Mouse (Mus musculus) neural tube, embryonic 14.5 days (tissue): ENCODE results near the gene Rxfp2. TPM values are rescaled to one million over a fixed set of nuclear protein-coding genes. Genes with fewer than 3 reads are reported as not detected.

ENCODE experiments used
- ATAC-seq: fragments of 200-750 bp; cut with Nextera tagmentation; 2 replicates; pipeline ENCODE4 v1.8.0; 2017; ENCODE audit warnings: low read depth, mild to moderate bottlenecking, moderate TSS enrichment, moderate library complexity
- H3K27ac ChIP-seq: fragments of 300-500 bp; sonication (generic); 2 replicates; pipeline ENCODE4 v1.5.1; 2014; ENCODE audit warnings: low read depth, mild to moderate bottlenecking, control low read depth, low read length, moderate library complexity, mixed read lengths
- H3K27me3 ChIP-seq: fragments of 300-500 bp; sonication (generic); 2 replicates; pipeline ENCODE4 v1.6.1; 2014; ENCODE audit warnings: low read length; ENCODE audit not compliant: control insufficient read depth, insufficient read depth
- H3K36me3 ChIP-seq: fragments of 300-500 bp; sonication (generic); 2 replicates; pipeline ENCODE4 v1.6.1; 2014; ENCODE audit warnings: low read length, mixed read lengths; ENCODE audit not compliant: control insufficient read depth, insufficient read depth
- H3K4me1 ChIP-seq: fragments of 300-500 bp; sonication (generic); 2 replicates; pipeline ENCODE4 v1.6.1; 2014; ENCODE audit warnings: low read length; ENCODE audit not compliant: control insufficient read depth, insufficient read depth
- H3K4me2 ChIP-seq: fragments of 300-500 bp; sonication (generic); 2 replicates; pipeline ENCODE4 v1.6.1; 2014; ENCODE audit warnings: mild to moderate bottlenecking, low read depth, low read length, control low read depth
- H3K4me3 ChIP-seq: fragments of 300-500 bp; sonication (generic); 2 replicates; pipeline ENCODE4 v1.5.1; 2014; ENCODE audit warnings: low read depth, low read length, control low read depth, mixed read lengths
- H3K9ac ChIP-seq: fragments of 300-500 bp; sonication (generic); replicated peaks from 2 replicates; pipeline ENCODE4 v1.6.1; 2014; ENCODE audit warnings: low read depth, mild to moderate bottlenecking, control low read depth, low read length, mixed read lengths
- H3K9me3 ChIP-seq: fragments of 300-500 bp; sonication (generic); 2 replicates; pipeline ENCODE4 v1.6.1; 2016; ENCODE audit warnings: low read length; ENCODE audit not compliant: control insufficient read depth
- WGBS: fragments of 180-500 bp; shearing (Covaris S2); extraction: QIAGEN DNeasy Blood & Tissue Kit; methylation state at CpG from one replicate; pipeline ENCODE4 v1.1.7; 2014; 5-methylcytosine and 5-hydroxymethylcytosine counted together
- polyA plus RNA-seq: library from polyadenylated mRNA; unstranded; fragments of >200 nt; fragmentation: Nextera tagmentation; extraction: Ambion mirVana; gene quantifications from 2 replicates; pipeline ENCODE4 v1.2.1, GENCODE M21; 2014

The Rxfp2 gene
- polyA plus RNA-seq, 1 experiment from 2014 or later: 1.4 TPM

DNA sequence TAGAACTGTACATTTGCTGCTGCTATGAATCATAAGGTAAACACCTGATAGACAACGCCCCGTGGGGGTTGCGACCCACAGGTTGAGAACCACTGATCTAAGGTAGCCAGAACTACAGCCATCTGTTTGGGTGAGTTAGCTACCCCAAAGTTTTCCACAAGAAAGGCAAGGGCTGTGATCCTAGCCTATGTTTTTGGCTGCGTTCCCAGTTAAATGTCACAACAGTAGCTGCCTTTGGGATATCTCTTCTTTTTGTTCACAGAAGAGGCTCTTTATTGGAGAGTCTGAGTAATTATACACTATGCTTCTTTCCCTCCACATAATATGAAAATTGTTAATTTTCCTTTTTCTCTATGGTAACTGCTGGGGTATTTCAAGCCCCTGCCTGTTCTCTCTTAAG, 96.3 kb downstream of the Rxfp2 start:
- H3K27me3 ChIP-seq: no peaks in the 10 kb centered on the region
- no peak overlapping the region for H3K4me2 ChIP-seq
- no peak overlapping the region for H3K4me3 ChIP-seq
- ATAC-seq: no peak
- no peak overlapping the region for H3K27ac ChIP-seq
- no peaks in the 10 kb centered on the region for H3K36me3 ChIP-seq
- WGBS: 90% methylated on average over 4 of the region's 4 CpGs
- H3K9me3 ChIP-seq: no peaks in the 10 kb centered on the region
- H3K9ac ChIP-seq: no peak overlapping the region
- H3K4me1 ChIP-seq: peaks cover 13% of the 10 kb centered on the region

DNA sequence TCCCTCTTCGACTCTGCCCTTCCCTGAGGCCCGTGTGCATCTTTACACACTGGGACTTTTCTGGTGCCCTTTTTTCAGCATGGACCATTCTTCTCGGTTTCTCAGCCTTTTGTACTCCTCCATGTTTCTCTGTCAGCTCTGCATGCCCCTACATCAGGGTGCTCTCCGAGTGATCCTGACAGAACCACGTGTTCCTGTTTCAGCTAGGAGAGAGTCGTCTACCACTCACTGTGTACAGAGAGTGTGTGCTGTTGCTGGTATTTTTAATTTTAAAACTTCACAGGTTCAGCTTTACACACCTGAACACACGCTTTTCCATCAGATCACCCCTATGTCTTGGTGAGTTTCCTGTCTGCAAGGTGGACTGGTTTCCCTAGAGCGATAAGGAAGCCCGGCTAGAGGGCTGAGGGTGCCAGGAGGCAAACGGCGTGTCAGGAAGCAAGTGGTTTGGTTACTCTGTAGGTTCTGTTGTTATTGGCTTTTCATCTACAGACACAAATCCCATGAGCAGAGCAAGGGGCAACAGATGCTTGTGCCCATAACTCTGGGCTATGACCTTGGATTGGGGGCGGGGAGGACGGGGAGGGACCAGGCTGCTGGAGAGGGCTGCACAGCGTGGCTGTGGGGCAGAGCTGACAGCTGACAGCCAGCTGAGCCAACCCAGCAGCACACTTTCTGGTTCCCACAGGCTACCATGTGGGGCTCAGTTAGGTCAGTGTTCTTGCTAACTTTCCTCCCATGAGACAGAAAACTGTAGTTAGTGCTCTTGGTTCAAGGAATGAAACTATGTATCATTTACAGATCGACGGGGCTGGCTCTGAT, 97.0 kb downstream of the Rxfp2 start:
- Histone ChIP-seq H3K4me1 (peaks cover 13% of the 10 kb centered on the region), H3K9me3 (no peaks in the 10 kb centered on the region), H3K36me3 (no peaks in the 10 kb centered on the region), H3K4me3 (no peak overlapping the region), H3K27me3 (no peaks in the 10 kb centered on the region), H3K9ac (no peak overlapping the region), H3K27ac (no peak overlapping the region; the same call in 1 of the 2 replicates), H3K4me2 (peak overlapping the region; percentile 8; the same call in 1 of the 2 replicates)
- WGBS: 36% methylated on average over 16 of the region's 16 CpGs
- no peak; the same call in 1 of the 2 replicates for ATAC-seq

GRCm38 (mm10) chr5:150116216-150116905, 97.9 kb downstream of the Rxfp2 start:
- H3K9ac ChIP-seq: no peak overlapping the region
- no peaks in the 10 kb centered on the region for H3K9me3 ChIP-seq
- H3K27ac ChIP-seq: no peak overlapping the region
- 64% methylated on average over 9 of the region's 9 CpGs for WGBS
- ATAC-seq: no peak
- H3K4me1 ChIP-seq: peaks cover 13% of the 10 kb centered on the region
- no peak overlapping the region for H3K4me2 ChIP-seq
- H3K4me3 ChIP-seq: no peak overlapping the region
- H3K27me3 ChIP-seq: no peaks in the 10 kb centered on the region
- H3K36me3 ChIP-seq: no peaks in the 10 kb centered on the region

DNA sequence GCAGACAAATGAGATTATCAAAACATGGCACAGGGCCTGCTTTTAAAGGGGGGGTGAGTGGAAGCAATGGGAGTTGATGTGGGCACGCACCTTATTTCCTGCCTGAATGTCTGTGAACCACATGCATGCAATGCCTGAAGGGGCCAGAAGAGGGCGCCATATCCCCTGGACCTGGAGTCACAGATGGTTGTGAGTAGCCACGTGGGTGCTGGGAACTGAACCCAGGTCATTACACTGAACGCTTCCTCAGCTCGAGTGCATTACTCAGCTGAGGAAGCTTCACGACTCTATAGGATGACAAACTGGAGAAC, 98.4 kb downstream of the Rxfp2 start:
- no peak for ATAC-seq
- H3K27ac ChIP-seq: no peak overlapping the region
- WGBS: 87% methylated on average over 6 of the region's 6 CpGs

DNA sequence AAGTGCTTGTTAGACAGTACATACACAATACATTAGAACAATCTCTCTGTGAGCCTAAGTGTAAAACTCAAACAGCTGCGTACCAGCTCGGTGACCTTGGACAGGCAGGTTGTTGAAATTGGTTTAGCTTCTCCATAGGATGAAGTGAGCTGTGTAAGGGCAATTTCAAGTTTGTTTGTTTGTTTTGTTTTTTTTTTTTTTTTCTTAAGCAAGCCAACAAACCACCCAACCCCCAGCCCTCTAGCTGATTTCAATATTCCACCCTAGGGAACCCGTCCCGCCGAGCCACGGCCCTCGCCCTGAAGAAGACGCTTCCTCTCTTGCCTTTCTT, 99.6 kb downstream of the Rxfp2 start:
- H3K4me2 ChIP-seq: peak overlapping the region; percentile 66
- peaks cover 13% of the 10 kb centered on the region for H3K4me1 ChIP-seq
- peak; percentile 0; the same call in 1 of the 2 replicates for ATAC-seq
- 14% methylated on average over 8 of the region's 8 CpGs for WGBS
- peak overlapping the region; percentile 60 for H3K4me3 ChIP-seq
- H3K9me3 ChIP-seq: no peaks in the 10 kb centered on the region
- no peak overlapping the region for H3K27ac ChIP-seq
- no peaks in the 10 kb centered on the region for H3K27me3 ChIP-seq
- H3K9ac ChIP-seq: peak overlapping the region; percentile 59
- no peaks in the 10 kb centered on the region for H3K36me3 ChIP-seq

More for the DNA sequence above, 98.4 kb downstream of the Rxfp2 start:
- Histone ChIP-seq H3K27me3 (no peaks in the 10 kb centered on the region), H3K9ac (no peak overlapping the region), H3K4me3 (no peak overlapping the region), H3K4me2 (no peak overlapping the region), H3K4me1 (peaks cover 13% of the 10 kb centered on the region), H3K36me3 (no peaks in the 10 kb centered on the region), H3K9me3 (no peaks in the 10 kb centered on the region)

DNA sequence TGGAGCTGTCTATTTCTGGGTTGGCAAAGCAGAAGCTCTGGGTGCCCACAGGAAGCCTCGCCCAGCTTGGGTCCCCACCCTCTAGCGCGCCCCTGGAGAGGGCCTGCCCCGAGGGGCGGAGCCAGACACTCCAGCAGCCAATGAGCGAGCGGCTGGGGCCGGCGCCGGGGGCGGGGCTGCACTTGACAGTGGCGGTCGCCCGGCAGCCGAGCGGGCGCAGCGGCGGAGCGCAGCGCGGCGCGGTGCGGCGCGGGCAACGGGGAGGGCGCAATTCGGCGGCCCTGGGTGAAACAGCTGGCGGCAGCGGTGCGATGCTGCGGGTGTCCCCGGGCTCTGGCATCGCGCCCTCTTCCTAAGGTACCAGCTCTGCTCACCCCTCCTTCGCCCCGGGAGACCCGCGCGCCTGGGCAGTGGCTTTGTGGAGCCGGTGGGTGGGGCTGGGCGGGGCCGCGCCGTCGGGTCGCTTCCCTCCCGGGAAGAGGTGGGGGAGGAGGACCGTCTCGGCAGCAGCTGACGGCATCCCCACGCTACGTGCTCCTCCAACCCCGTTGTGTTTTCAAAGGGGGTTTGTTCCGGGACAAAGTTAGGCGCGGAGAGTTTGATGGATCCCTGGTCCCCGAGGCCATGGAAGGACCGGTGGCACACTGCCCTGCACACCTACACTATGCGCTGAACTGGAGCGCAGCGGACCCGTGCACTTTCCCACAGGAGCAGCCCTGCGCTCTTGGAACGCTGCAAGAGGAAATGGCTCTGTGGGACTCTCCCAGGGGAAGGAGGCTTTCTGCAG, 100.2 kb downstream of the Rxfp2 start, which contains the start of gene Fry:
Fry (plus strand) TSS at position 191 of the 787 bp plus-strand sequence.
- H3K4me3 ChIP-seq: peak within 1 kb of the TSS; percentile 60
- H3K36me3 ChIP-seq: no peaks in the 10 kb centered on the region
- no peaks in the 10 kb centered on the region for H3K9me3 ChIP-seq
- no peaks in the 10 kb centered on the region for H3K27me3 ChIP-seq
- H3K4me2 ChIP-seq: peak within 1 kb of the TSS; percentile 66
- peaks cover 13% of the 10 kb centered on the region for H3K4me1 ChIP-seq
- peak within 1 kb of the TSS; percentile 59 for H3K9ac ChIP-seq
- WGBS: under 1% methylated on average over 59 of the region's 68 CpGs
- peak within 1 kb of the TSS; percentile 75 for H3K27ac ChIP-seq
- peak; percentile 97 for ATAC-seq

DNA sequence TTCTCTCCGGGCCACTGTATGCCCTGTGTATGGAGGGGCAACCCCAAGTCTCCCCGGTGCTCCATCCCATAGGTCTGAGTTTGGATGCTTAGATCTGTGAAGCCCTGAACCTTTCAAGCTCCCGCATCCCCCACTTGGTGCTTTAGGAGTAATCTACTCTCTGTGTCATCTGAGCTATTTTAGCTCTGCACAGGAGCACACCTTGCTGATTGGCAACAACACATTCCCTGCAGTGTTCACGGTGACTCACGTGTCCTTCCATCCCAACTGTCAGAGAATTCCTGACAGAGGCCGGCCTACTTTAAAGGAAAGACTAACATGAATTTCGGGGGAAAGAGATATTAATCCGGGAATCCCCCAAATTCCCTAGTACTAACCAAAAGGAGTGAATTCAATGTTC, 102.2 kb downstream of the Rxfp2 start:
- Histone ChIP-seq H3K36me3 (no peaks in the 10 kb centered on the region), H3K9me3 (no peaks in the 10 kb centered on the region), H3K4me1 (peaks cover 6% of the 10 kb centered on the region), H3K4me3 (no peak overlapping the region), H3K27ac (no peak overlapping the region), H3K9ac (no peak overlapping the region), H3K4me2 (no peak overlapping the region), H3K27me3 (no peaks in the 10 kb centered on the region)
- 93% methylated on average over 8 of the region's 8 CpGs for WGBS
- ATAC-seq: no peak

DNA sequence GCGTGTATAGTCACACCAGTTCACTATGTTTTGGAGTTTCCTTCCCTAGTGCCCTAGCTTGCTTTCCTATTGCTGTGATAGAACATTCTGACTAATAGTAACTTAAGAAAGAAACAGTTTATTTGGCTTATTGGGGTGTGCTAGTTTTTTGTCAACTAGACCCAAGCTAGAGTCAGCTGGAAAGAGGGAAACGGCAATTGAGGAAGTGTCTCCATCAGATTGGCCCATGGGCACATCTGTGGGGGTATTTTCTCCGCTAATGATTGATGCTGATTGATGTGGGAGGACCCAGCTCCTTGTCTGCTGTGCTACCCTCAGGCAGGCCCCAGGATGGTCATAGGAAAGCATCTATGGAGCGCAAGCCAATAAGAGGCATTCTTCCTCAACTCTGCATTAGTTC, 103.6 kb downstream of the Rxfp2 start:
- Histone ChIP-seq H3K27ac (no peak overlapping the region), H3K4me3 (no peak overlapping the region), H3K9me3 (no peaks in the 10 kb centered on the region), H3K27me3 (no peaks in the 10 kb centered on the region), H3K9ac (no peak overlapping the region), H3K4me2 (no peak overlapping the region), H3K36me3 (no peaks in the 10 kb centered on the region), H3K4me1 (no peaks in the 10 kb centered on the region)
- no peak for ATAC-seq
- 70% methylated on average over 4 of the region's 4 CpGs for WGBS

DNA sequence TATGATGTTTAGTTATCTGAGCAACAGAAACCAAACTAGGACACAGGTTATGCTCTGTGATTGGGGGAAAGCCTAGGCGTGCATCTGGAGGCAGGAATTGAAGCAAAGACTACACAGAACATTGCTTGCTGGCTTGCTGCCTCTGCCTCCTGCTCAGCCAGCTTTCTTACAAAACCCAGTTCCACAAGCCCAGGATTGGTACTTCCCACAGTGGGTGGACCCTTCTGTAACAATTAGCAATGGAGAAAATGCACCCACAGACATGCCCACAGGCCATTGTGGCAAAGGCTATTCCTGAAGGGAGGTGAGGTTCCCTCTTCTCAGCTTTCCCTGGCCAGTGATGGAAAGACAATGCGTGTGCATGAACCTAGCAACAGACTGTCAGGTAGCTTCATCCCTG, 104.1 kb downstream of the Rxfp2 start:
- Histone ChIP-seq H3K4me3 (no peak overlapping the region), H3K4me2 (no peak overlapping the region), H3K9me3 (no peaks in the 10 kb centered on the region), H3K9ac (no peak overlapping the region), H3K27ac (no peak overlapping the region), H3K4me1 (no peaks in the 10 kb centered on the region), H3K27me3 (no peaks in the 10 kb centered on the region), H3K36me3 (no peaks in the 10 kb centered on the region)
- WGBS: 86% methylated on average over 2 of the region's 2 CpGs
- ATAC-seq: no peak
